Mouse (Mus musculus): ENCODE data around the gene Hist1h4b. TPM values are rescaled to one million over a fixed set of nuclear protein-coding genes. Genes with fewer than 3 reads are reported as not detected.
A peak's percentile ranks its signal among the peaks of the same experiment; 100 is the strongest.
"Not testable (repeated sequence)": the region's sequence is repeated elsewhere in the genome, so short reads cannot be mapped to it uniquely, and the experiment has no call there.

The Hist1h4b gene
- total RNA-seq (2015) (33.6 and 56.1 TPM in 2 replicates), total RNA-seq (2017) (548 and 759 TPM in 2 replicates)

- peak; percentile 51 for ATAC-seq (replicated peaks; ENCODE audit: poor library complexity)
Measured at GRCm38 (mm10) chr13:23756790-23757189, at the start of gene Hist1h4b. TSS of gene Hist1h4b (plus strand) at chr13:23757013.

DNA sequence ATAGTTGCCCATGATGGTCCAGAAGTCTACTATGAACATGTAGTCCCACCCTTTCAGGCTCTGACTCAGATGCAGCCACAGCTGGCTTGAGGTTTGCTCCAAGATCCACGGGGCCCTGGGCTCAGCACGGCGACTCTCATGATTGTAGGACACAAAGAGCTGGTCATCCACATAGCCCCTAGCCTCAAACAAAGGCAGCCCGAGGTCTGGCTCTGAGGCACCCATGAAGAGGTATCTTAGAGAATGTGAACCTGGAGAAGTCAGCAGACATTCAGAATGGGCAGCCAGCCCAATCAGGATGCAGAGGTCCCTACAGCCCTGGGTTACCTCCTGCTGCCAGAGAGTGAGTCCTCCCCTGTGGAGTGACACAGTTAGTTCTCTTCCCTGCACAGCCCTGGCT lies 48.8 kb upstream of the Hist1h4b start:
- no peak for ATAC-seq (replicated peaks; ENCODE audit: poor library complexity)

DNA sequence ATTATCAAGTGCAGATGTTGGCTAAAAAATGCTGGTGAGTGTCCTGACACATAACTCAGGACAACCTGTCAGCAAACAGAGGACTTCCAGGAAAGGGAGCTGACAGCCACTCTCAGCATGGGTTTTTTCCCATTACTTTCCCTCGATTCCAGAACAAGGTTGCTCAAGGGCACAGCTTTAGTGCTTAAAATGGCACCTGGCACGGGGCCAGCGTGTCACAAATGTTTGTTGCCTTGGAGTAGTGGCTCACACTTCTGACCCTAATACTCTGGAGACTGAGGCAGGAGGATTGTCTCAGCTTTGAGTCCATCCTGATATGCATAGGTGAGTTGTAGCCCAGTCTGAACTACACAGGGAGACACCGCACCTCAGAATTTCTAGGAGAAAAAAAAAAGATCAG lies 48.2 kb upstream of the Hist1h4b start:
- ATAC-seq (replicated peaks; ENCODE audit: poor library complexity): no peak

GRCm38 (mm10) chr13:23709714-23710373 lies 47.0 kb upstream of the Hist1h4b start:
- ATAC-seq (replicated peaks; ENCODE audit: poor library complexity): no peak

GRCm38 (mm10) chr13:23710374-23711089 lies 46.3 kb upstream of the Hist1h4b start, which contains the start of gene Hfe:
TSS of gene Hfe (minus strand) at chr13:23710854.
- peak; percentile 59 for ATAC-seq (replicated peaks; ENCODE audit: poor library complexity)

DNA sequence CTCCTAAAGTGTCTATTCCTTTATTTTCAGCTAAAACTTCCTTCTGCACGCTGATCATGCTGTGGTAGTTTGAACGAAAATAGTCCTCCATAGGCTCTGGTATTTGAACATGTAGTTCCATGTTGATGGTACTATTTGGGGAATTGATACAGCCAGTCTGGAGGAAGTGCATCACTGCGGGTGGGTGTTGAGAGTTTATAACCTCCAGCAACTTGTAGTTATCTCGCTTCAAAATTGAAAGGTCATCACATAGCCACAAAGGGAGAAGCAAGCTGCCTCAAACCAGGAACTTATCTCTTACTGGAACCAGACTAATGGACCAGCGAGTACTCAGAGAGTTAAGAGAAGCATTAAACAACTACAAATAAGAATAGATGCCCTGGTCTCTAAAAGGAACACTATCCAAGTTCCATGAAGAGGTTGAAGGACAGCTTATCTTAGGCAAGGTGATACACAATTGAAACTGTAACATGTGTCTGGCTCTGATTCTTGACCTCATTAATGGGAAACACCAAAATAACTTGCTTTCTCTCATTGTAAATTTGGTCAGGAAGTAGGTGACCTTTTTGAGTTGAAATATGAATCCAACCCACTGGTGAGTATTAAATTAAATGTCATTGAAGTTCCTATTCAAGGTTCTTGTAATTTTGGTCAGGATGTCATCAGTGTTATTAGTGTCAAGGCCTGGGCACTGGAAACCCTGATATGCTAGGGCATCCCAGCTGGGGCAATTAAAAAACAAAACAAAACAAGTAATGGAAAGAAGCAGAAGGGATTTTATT lies 40.4 kb upstream of the Hist1h4b start:
- peak; percentile 38 for ATAC-seq (replicated peaks; ENCODE audit: poor library complexity)

DNA sequence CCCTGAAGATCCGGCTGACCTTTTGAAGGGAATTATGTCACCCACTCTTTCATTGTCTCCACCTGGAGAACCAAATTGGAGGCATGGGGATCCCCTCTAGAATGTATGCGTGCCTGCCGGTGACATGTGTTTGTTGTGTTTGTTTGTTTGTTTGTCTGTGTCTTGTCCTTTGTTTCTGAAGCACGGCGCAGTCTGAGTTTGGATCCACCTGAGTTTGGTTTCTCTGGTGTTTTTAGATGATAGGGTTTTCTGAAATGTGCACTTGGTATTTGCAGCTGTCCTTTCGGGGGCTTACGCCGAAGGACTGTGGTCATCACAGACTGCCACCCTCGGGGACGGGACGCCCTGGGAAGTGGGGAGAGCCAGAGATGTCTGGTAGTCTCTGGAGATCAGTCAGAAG lies 39.6 kb upstream of the Hist1h4b start:
- no peak for ATAC-seq (replicated peaks; ENCODE audit: poor library complexity)

- not testable (repeated sequence) for ATAC-seq (replicated peaks; ENCODE audit: poor library complexity)
Measured at GRCm38 (mm10) chr13:23717593-23718245, 39.1 kb upstream of the Hist1h4b start.

GRCm38 (mm10) chr13:23724239-23724638 lies 32.6 kb upstream of the Hist1h4b start:
- ATAC-seq (replicated peaks; ENCODE audit: poor library complexity): peak; percentile 59

GRCm38 (mm10) chr13:23725213-23725612 lies 31.6 kb upstream of the Hist1h4b start:
- no peak for ATAC-seq (replicated peaks; ENCODE audit: poor library complexity)

- peak; percentile 20; the same call in 1 of the 2 replicates for ATAC-seq (replicated peaks; ENCODE audit: poor library complexity)
Measured at GRCm38 (mm10) chr13:23728472-23729191, 28.2 kb upstream of the Hist1h4b start.

DNA sequence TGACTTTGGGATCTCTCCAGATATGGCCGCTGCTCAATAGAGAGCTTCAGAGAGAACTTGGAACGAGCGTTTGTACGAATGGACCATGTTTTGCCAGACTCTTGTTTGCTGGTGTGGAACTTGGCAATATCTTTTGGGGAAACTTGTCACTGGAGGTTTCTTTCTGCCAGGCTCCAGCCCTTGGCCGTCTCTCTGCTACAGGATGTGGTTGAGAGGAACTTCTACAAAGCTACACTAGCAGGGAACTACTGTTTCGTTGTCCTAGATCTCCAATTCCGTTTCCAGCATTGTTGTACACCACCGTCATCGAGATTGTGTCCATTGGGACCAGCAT lies 27.7 kb upstream of the Hist1h4b start:
- ATAC-seq (replicated peaks; ENCODE audit: poor library complexity): peak; percentile 40

DNA sequence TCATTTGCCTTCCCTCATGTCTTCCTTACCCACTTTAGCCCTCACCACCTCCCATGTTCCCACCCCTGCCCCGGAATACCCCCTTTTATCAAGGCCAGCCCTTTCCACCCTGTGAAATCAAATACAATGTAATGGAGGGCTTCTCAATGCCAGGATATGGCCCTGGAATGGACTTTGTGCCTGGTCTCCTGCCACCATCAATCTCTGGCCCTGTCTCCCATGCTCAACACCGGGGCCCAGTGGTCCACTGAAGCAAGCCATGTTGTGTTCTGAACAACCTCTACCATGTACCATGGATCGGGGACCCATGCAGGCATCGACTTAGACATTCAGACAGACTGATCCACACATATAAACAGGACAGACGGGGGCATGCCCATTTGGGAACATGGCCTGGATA lies 27.1 kb upstream of the Hist1h4b start:
- ATAC-seq (replicated peaks; ENCODE audit: poor library complexity): no peak

GRCm38 (mm10) chr13:23730479-23730878 lies 26.3 kb upstream of the Hist1h4b start:
- no peak for ATAC-seq (replicated peaks; ENCODE audit: poor library complexity)

GRCm38 (mm10) chr13:23732156-23732804 lies 24.5 kb upstream of the Hist1h4b start:
- ATAC-seq (replicated peaks; ENCODE audit: poor library complexity): peak; percentile 86

GRCm38 (mm10) chr13:23737091-23737490 lies 19.7 kb upstream of the Hist1h4b start:
- ATAC-seq (replicated peaks; ENCODE audit: poor library complexity): no peak

GRCm38 (mm10) chr13:23738041-23738440 lies 18.8 kb upstream of the Hist1h4b start:
- no peak for ATAC-seq (replicated peaks; ENCODE audit: poor library complexity)

- ATAC-seq (replicated peaks; ENCODE audit: poor library complexity): peak; percentile 63
Measured at GRCm38 (mm10) chr13:23738677-23739068, 18.1 kb upstream of the Hist1h4b start, which contains the start of gene Hist1h1c. TSS of gene Hist1h1c (plus strand) at chr13:23738808.

GRCm38 (mm10) chr13:23739069-23739921 lies 17.5 kb upstream of the Hist1h4b start:
- ATAC-seq (replicated peaks; ENCODE audit: poor library complexity): peak; percentile 62
